Mouse (Mus musculus) heart, adult 2 months (tissue): Measurements from ENCODE around the gene Olfr837. TPM values are rescaled to one million over a fixed set of nuclear protein-coding genes. Genes with fewer than 3 reads are reported as not detected.
"Not testable (repeated sequence)": the region's sequence is repeated elsewhere in the genome, so short reads cannot be mapped to it uniquely, and the experiment has no call there.

Experiments used
- DNase-seq, 2 experiments: peaks; one replicate each; pipeline ENCODE4 v3.0.0; 2021
- H3K27ac ChIP-seq: fragments of 200-600 bp; 2 replicates; pipeline ENCODE4 v1.8.1; 2022
- H3K27me3 ChIP-seq: fragments of 200-500 bp; 2 replicates; pipeline ENCODE4 v1.6.1; 2012; ENCODE audit warnings: mild to moderate bottlenecking, low read length, inconsistent platforms, mixed read lengths; ENCODE audit not compliant: control insufficient read depth, insufficient read depth
- H3K36me3 ChIP-seq: fragments of 200-500 bp; 2 replicates; pipeline ENCODE4 v1.6.1; 2012; ENCODE audit warnings: low read length, inconsistent platforms; ENCODE audit not compliant: control insufficient read depth, insufficient read depth
- H3K4me1 ChIP-seq: fragments of 200-500 bp; 2 replicates; pipeline ENCODE4 v1.6.1; 2011; ENCODE audit warnings: low read length; ENCODE audit not compliant: control insufficient read depth, insufficient read depth
- H3K4me3 ChIP-seq: fragments of 200-600 bp; 2 replicates; pipeline ENCODE4 v1.8.1; 2022
- H3K79me2 ChIP-seq: fragments of 200-500 bp; replicated peaks from 2 replicates; pipeline ENCODE4 v1.6.1; 2012; ENCODE audit warnings: mild to moderate bottlenecking, inconsistent platforms, low read length, moderate library complexity, mixed read lengths; ENCODE audit not compliant: control insufficient read depth, insufficient read depth
- H3K9ac ChIP-seq: fragments of 200-500 bp; 2 replicates; pipeline ENCODE4 v1.6.1; 2012; ENCODE audit warnings: low read depth, mild to moderate bottlenecking, control low read depth, inconsistent platforms, low read length, mixed read lengths
- CTCF ChIP-seq: fragments of 200-600 bp; IDR thresholded peaks from 2 replicates; pipeline ENCODE4 v1.8.1; 2022; ENCODE audit warnings: antibody characterized with exemption, mild to moderate bottlenecking, moderate library complexity
- EP300 ChIP-seq: fragments of 200-500 bp; IDR thresholded peaks from 2 replicates; pipeline ENCODE4 v1.6.1; 2011; ENCODE audit warnings: low read depth, low read length, control low read depth; ENCODE audit not compliant: insufficient read depth
- POLR2A ChIP-seq: fragments of 200-500 bp; IDR thresholded peaks from 2 replicates; pipeline ENCODE4 v1.6.1; 2011; ENCODE audit warnings: mild to moderate bottlenecking, low read depth, low read length, control low read depth; ENCODE audit not compliant: insufficient read depth
- WGBS: fragments of 180-500 bp; shearing (Covaris S2); methylation state at CpG from one replicate; pipeline ENCODE4 v1.1.7; 2018; 5-methylcytosine and 5-hydroxymethylcytosine counted together
- intact Hi-C: fragments of 180-260 bp; cut with DNase I; formaldehyde crosslinking; loops from one replicate; pipeline ENCODE4 v1.15.1; 2025
- long read RNA-seq: library from polyadenylated mRNA; stranded (forward); transcript quantifications from one replicate; pipeline ENCODE4 v2.0.0, GENCODE M21; 2021
- polyA plus RNA-seq: library from polyadenylated mRNA; depleted of rRNA; stranded (reverse); fragments of >200 nt; gene quantifications from 2 replicates; pipeline ENCODE4 v1.2.3, GENCODE M21; 2012; rRNA removed
- total RNA-seq, 2 experiments: library from RNA; stranded (reverse); gene quantifications; 2 replicates each; pipeline ENCODE4 v1.2.3; 2021

The Olfr837 gene
- total RNA-seq: not detected
- not detected in 2 replicates for polyA plus RNA-seq
- long read RNA-seq: 0 reads

DNA sequence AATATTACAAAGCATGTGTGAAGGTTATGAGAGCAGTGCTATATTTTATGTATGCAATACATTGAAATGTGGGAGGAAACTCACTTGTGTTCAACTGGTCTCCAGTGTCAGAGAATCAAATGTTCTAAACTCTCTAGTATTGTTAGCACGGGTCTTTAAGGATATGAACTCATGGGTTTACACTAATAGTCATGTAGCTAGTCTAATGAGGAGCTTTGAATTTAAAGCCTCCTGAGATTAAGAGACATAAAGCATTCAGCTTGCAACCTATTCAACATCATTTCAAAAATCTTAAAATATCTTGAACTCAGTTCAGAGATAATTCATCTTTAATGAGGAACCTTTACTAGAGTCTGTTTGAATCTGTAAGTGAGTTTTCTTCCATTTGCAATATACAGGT, at the start of gene Olfr837:
TSS of gene Olfr837 (plus strand) at position 301 of the 400 bp plus-strand sequence.
- Histone ChIP-seq H3K4me3 (no peak within 1 kb of the TSS), H3K27me3 (no peaks in the 10 kb centered on the region), H3K79me2 (no peaks in the 10 kb centered on the region), H3K4me1 (no peaks in the 10 kb centered on the region), H3K9ac (no peak within 1 kb of the TSS), H3K27ac (no peak within 1 kb of the TSS), H3K36me3 (no peaks in the 10 kb centered on the region)
- TF ChIP-seq POLR2A (no peak), CTCF (no peak), EP300 (no peak)
- no peak for DNase-seq
- 62% methylated on average over 1 of the region's 1 CpGs for WGBS
- intact Hi-C loops: no loop called here

DNA sequence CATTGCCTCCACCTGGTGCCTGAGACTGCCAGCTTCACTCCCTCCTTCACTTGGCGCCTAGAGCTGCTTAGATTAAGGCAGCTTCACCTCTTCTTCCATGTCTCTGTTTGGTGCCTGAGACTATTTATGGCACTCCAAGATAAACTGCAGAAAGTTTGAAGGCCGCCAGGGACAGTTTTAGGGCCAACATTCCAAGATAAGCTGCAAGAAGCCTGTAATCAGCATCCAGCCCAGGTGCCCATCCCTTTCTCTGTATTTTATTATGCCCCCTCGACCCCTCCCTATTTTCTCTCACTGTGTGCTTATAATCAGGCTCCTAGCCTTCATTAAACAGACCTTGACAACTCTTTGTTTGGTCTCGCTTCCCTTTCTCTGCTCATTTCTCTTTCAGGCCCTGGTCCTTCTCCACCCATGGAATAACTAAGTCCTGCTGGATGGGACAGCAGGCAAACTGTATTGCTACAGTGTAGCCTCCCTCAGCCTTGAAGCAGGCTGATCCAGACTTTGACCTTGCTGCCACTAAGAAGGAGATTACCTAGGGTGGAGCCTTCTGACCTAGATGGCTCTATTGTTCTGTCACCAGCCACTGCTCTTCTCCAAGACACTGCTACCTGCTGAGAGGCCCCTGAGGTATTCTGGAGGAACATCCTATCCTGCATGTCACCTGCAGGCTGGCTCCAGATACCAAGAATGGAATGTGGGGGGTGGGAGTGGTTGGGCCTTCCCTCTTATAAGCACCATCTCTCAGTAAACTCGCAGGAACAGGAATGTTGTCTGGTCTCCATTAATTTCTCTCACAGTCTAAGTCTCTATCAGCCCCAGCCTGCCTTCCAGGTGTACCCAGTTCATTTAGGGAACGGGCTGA, 43.0 kb upstream of the Olfr837 start:
- H3K79me2 ChIP-seq, H3K27ac ChIP-seq, H3K4me1 ChIP-seq, H3K36me3 ChIP-seq, DNase-seq, H3K4me3 ChIP-seq, H3K27me3 ChIP-seq, H3K9ac ChIP-seq, intact Hi-C loops: not testable (repeated sequence)
- 42% methylated on average over 6 of the region's 6 CpGs for WGBS

- no peaks in the 10 kb centered on the region for H3K27me3 ChIP-seq
- no peak for DNase-seq
- WGBS: 80% methylated on average over 4 of the region's 4 CpGs
- intact Hi-C loops: no loop called here
- no peak for TF ChIP-seq CTCF
- TF ChIP-seq POLR2A: no peak
- TF ChIP-seq EP300: no peak
- H3K9ac ChIP-seq: no peak overlapping the region
- H3K36me3 ChIP-seq: no peaks in the 10 kb centered on the region
- no peaks in the 10 kb centered on the region for H3K79me2 ChIP-seq
- H3K4me1 ChIP-seq: no peaks in the 10 kb centered on the region
- H3K27ac ChIP-seq: no peak overlapping the region
- H3K4me3 ChIP-seq: no peak overlapping the region
Measured at GRCm38 (mm10) chr9:19097286-19097685, 38.8 kb upstream of the Olfr837 start.

GRCm38 (mm10) chr9:19120082-19120481, 16.0 kb upstream of the Olfr837 start, which contains the start of gene Olfr836:
Olfr836 (plus strand) TSS chr9:19120382.
- Histone ChIP-seq H3K9ac (no peak within 1 kb of the TSS), H3K4me3 (no peak within 1 kb of the TSS), H3K27ac (no peak within 1 kb of the TSS), H3K36me3 (no peaks in the 10 kb centered on the region), H3K27me3 (no peaks in the 10 kb centered on the region), H3K4me1 (no peaks in the 10 kb centered on the region), H3K79me2 (no peaks in the 10 kb centered on the region)
- intact Hi-C loops: no loop called here
- DNase-seq: no peak
- TF ChIP-seq CTCF (no peak), EP300 (no peak), POLR2A (no peak)

DNA sequence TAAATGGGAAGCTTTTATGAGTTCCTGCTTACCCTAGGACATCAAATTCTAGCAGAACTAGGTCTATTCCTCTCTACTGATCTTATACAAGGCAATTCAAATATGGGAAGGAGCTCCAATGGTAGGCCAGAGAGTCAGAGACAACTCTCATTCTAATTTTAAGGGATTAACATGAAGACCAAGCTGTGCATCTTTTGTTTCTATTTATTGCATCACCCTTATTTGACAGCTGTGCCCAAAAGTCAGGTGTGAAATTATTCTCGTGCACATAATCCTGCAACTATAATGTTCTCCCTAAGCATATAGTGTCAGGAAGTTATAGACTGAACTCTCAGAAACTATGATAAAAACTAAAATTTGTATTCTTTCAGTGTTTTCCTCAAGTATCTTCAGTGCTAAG, 41.1 kb downstream of the Olfr837 start, which contains the start of gene Olfr839-ps1:
TSS of gene Olfr839-ps1 (minus strand) at position 101 of the 400 bp plus-strand sequence.
- Histone ChIP-seq H3K4me1 (no peaks in the 10 kb centered on the region), H3K4me3 (no peak within 1 kb of the TSS), H3K27ac (no peak within 1 kb of the TSS), H3K9ac (no peak within 1 kb of the TSS), H3K79me2 (no peaks in the 10 kb centered on the region), H3K27me3 (no peaks in the 10 kb centered on the region), H3K36me3 (no peaks in the 10 kb centered on the region)
- no peak for DNase-seq
- intact Hi-C loops: no loop called here
- WGBS: 67% methylated on average over 1 of the region's 1 CpGs
- TF ChIP-seq CTCF (no peak), POLR2A (no peak)

Other genes with a start within 250 kb of the Olfr837 start
- not detected for gene Olfr832, start 199.2 kb upstream of the Olfr837 start, total RNA-seq
- not detected in 2 replicates for gene Olfr832, start 199.2 kb upstream of the Olfr837 start, polyA plus RNA-seq
- gene Olfr834, start 148.3 kb upstream of the Olfr837 start, total RNA-seq: not detected
- not detected in 2 replicates for gene Olfr834, start 148.3 kb upstream of the Olfr837 start, polyA plus RNA-seq
- not detected for gene Olfr835, start 103.6 kb upstream of the Olfr837 start, total RNA-seq
- gene Olfr835, start 103.6 kb upstream of the Olfr837 start, polyA plus RNA-seq: not detected in 2 replicates
- not detected for gene Olfr836, start 15.9 kb upstream of the Olfr837 start, total RNA-seq
- not detected in 2 replicates for gene Olfr836, start 15.9 kb upstream of the Olfr837 start, polyA plus RNA-seq
- gene Olfr839-ps1, start 41.0 kb downstream of the Olfr837 start, total RNA-seq: not detected
- gene Olfr839-ps1, start 41.0 kb downstream of the Olfr837 start, polyA plus RNA-seq: not detected in 2 replicates
- gene Olfr843, start 115.7 kb downstream of the Olfr837 start, total RNA-seq: not detected
- not detected in 2 replicates for gene Olfr843, start 115.7 kb downstream of the Olfr837 start, polyA plus RNA-seq
- not detected for gene Olfr844, start 180.0 kb downstream of the Olfr837 start, total RNA-seq
- gene Olfr844, start 180.0 kb downstream of the Olfr837 start, polyA plus RNA-seq: not detected in 2 replicates
- gene Olfr845, start 200.1 kb downstream of the Olfr837 start, total RNA-seq: not detected
- not detected in 2 replicates for gene Olfr845, start 200.1 kb downstream of the Olfr837 start, polyA plus RNA-seq
- not detected for gene Olfr846, start 227.7 kb downstream of the Olfr837 start, total RNA-seq
- gene Olfr846, start 227.7 kb downstream of the Olfr837 start, polyA plus RNA-seq: not detected in 2 replicates
- not detected for gene Olfr847, start 242.4 kb downstream of the Olfr837 start, total RNA-seq
- gene Olfr847, start 242.4 kb downstream of the Olfr837 start, polyA plus RNA-seq: not detected in 2 replicates